In the genomic region with DNA sequence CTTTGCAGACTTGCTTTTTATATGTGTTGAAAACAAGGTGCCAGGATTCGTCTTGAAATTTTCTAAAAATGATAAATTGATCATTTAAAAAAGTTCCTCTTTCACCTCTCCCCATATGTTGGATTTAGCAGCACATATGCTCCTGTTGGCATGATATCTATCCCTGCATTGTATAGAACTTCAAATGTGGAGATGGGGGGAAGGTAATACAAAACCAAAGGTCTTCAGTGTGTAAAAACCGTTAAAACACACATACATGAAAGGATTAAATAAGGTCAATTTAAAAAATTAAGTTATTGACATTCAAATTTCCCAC, we compare ENCODE assay signal across 20 mouse cellular contexts.
DNase-seq lines count a peak whose midpoint lies in the region; ATAC-seq lines count a peak whose summit lies in the region.
"Had no signal": no experiment of that assay in that cellular context is flagged by ENCODE, and none has a peak within 500 bp of the region (broad histone marks: within the 10 kb centered on the region; RNA-seq: fewer than 3 reads in every experiment).

No protein-coding gene starts in this region.

- H3K9ac ChIP-seq in forebrain, embryonic 12.5 days = no peak overlapping the region
- no peak overlapping the region for H3K9ac ChIP-seq in midbrain, embryonic 13.5 days (replicated peaks)
- no peak overlapping the region for H3K9ac ChIP-seq in midbrain, embryonic 16.5 days (ENCODE audit: low read depth, low read length)
- no peak overlapping the region for H3K9ac ChIP-seq in forebrain, embryonic 15.5 days (replicated peaks)
- H3K9ac ChIP-seq: heart, embryonic 12.5 days; heart, embryonic 15.5 days; hindbrain, embryonic 14.5 days had no signal

- no peak overlapping the region for H3K4me2 ChIP-seq in forebrain, embryonic 12.5 days
- no peak overlapping the region for H3K4me2 ChIP-seq in midbrain, embryonic 13.5 days (replicated peaks)
- H3K4me2 ChIP-seq in midbrain, embryonic 16.5 days (ENCODE audit: low read length) = no peak overlapping the region
- no peak overlapping the region for H3K4me2 ChIP-seq in forebrain, embryonic 15.5 days (replicated peaks)
- H3K4me2 ChIP-seq: heart, embryonic 12.5 days; heart, embryonic 15.5 days; hindbrain, embryonic 14.5 days had no signal

- no peak for ATAC-seq in forebrain, embryonic 12.5 days (ENCODE audit: low FRiP score)
- ATAC-seq in midbrain, embryonic 13.5 days = no peak
- no peak for ATAC-seq in midbrain, embryonic 16.5 days
- peak; percentile 46; the same call in 1 of the 2 replicates for ATAC-seq in forebrain, embryonic 15.5 days (replicated peaks)
- ATAC-seq in megakaryocyte progenitor cell, adult 5-6 weeks (replicated peaks; ENCODE audit: poor library complexity) = no peak
- ATAC-seq: activated CD4-positive, CD25-positive, alpha-beta regulatory T cell, adult 4 months; inflammation-experienced regulatory T-cells, adult 6 months had no signal

- peaks cover 32% of the 10 kb centered on the region for H3K27me3 ChIP-seq in forebrain, embryonic 12.5 days
- peaks cover 87% of the 10 kb centered on the region for H3K27me3 ChIP-seq in forebrain, embryonic 10.5 days (ENCODE audit: poor library complexity, severe bottlenecking)
- H3K27me3 ChIP-seq in midbrain, embryonic 13.5 days = peaks cover 10% of the 10 kb centered on the region; the same call in 1 of the 2 replicates
- H3K27me3 ChIP-seq in midbrain, embryonic 16.5 days (ENCODE audit: control insufficient read depth, insufficient read depth, low read depth, low read length) = no peaks in the 10 kb centered on the region
- no peaks in the 10 kb centered on the region for H3K27me3 ChIP-seq in forebrain, embryonic 15.5 days
- H3K27me3 ChIP-seq: heart, embryonic 12.5 days; heart, embryonic 15.5 days had no signal

- no peaks in the 10 kb centered on the region for H3K9me3 ChIP-seq in forebrain, embryonic 12.5 days
- H3K9me3 ChIP-seq in forebrain, embryonic 10.5 days = no peaks in the 10 kb centered on the region
- H3K9me3 ChIP-seq in midbrain, embryonic 13.5 days = no peaks in the 10 kb centered on the region
- no peaks in the 10 kb centered on the region for H3K9me3 ChIP-seq in midbrain, embryonic 16.5 days (replicated peaks; ENCODE audit: control insufficient read depth, low read length, poor library complexity, severe bottlenecking)
- no peaks in the 10 kb centered on the region for H3K9me3 ChIP-seq in forebrain, embryonic 15.5 days
- H3K9me3 ChIP-seq: heart, embryonic 12.5 days; heart, embryonic 15.5 days had no signal

- H3K4me1 ChIP-seq in forebrain, embryonic 12.5 days = peaks cover 10% of the 10 kb centered on the region
- H3K4me1 ChIP-seq in forebrain, embryonic 10.5 days = peaks cover 25% of the 10 kb centered on the region
- H3K4me1 ChIP-seq in midbrain, embryonic 13.5 days (replicated peaks) = peaks cover 16% of the 10 kb centered on the region
- peaks cover 5% of the 10 kb centered on the region for H3K4me1 ChIP-seq in midbrain, embryonic 16.5 days (ENCODE audit: control insufficient read depth, insufficient read depth, low read length)
- peaks cover 13% of the 10 kb centered on the region for H3K4me1 ChIP-seq in forebrain, embryonic 15.5 days
- H3K4me1 ChIP-seq: heart, embryonic 12.5 days; heart, embryonic 15.5 days had no signal

- H3K4me3 ChIP-seq in forebrain, embryonic 12.5 days (replicated peaks) = no peak overlapping the region
- H3K4me3 ChIP-seq in forebrain, embryonic 10.5 days = no peak overlapping the region
- H3K4me3 ChIP-seq in midbrain, embryonic 13.5 days (replicated peaks) = no peak overlapping the region
- no peak overlapping the region for H3K4me3 ChIP-seq in midbrain, embryonic 16.5 days (ENCODE audit: low read depth, low read length)
- H3K4me3 ChIP-seq in forebrain, embryonic 15.5 days = no peak overlapping the region
- H3K4me3 ChIP-seq: heart, embryonic 12.5 days; heart, embryonic 15.5 days had no signal

- H3K36me3 ChIP-seq in forebrain, embryonic 12.5 days (replicated peaks) = no peaks in the 10 kb centered on the region
- no peaks in the 10 kb centered on the region for H3K36me3 ChIP-seq in forebrain, embryonic 10.5 days (replicated peaks)
- no peaks in the 10 kb centered on the region for H3K36me3 ChIP-seq in midbrain, embryonic 13.5 days
- H3K36me3 ChIP-seq in midbrain, embryonic 16.5 days (ENCODE audit: control insufficient read depth, insufficient read depth, low read length) = no peaks in the 10 kb centered on the region
- H3K36me3 ChIP-seq in forebrain, embryonic 15.5 days = no peaks in the 10 kb centered on the region
- H3K36me3 ChIP-seq: heart, embryonic 12.5 days; heart, embryonic 15.5 days had no signal

- 62% methylated on average over 2 of the region's 2 CpGs for WGBS in forebrain, embryonic 12.5 days
- 80% methylated on average over 2 of the region's 2 CpGs for WGBS in forebrain, embryonic 10.5 days
- WGBS in midbrain, embryonic 13.5 days = 54% methylated on average over 2 of the region's 2 CpGs
- 74% methylated on average over 2 of the region's 2 CpGs for WGBS in midbrain, embryonic 16.5 days
- WGBS in forebrain, embryonic 15.5 days = 48% methylated on average over 2 of the region's 2 CpGs

- DNase-seq in forebrain, embryonic 10.5 days (ENCODE audit: extremely low spot score, low spot score) = no peak
- DNase-seq in layer of hippocampus, adult 18-20 months (ENCODE audit: low spot score in 2 of 2) = no peak
- DNase-seq: adrenal gland, adult 8-10 months; adrenal gland, postnatal 25 days; cerebellum, adult 18-20 months; cerebellum, adult 9-10 months; cerebellum, postnatal 14 days; gastrocnemius, postnatal 25 days; heart, adult 18-20 months had no signal

- peak overlapping the region; percentile 48; the same call in 1 of the 2 replicates for H3K27ac ChIP-seq in forebrain, embryonic 12.5 days
- H3K27ac ChIP-seq in forebrain, embryonic 10.5 days = no peak overlapping the region
- peak overlapping the region; percentile 64 for H3K27ac ChIP-seq in midbrain, embryonic 13.5 days
- H3K27ac ChIP-seq in midbrain, embryonic 16.5 days (ENCODE audit: low read length) = no peak overlapping the region
- H3K27ac ChIP-seq in forebrain, embryonic 15.5 days (replicated peaks) = peak overlapping the region; percentile 77
- H3K27ac ChIP-seq: heart, embryonic 15.5 days; hindbrain, embryonic 14.5 days; hindbrain, postnatal 0 days had no signal

Comparison
In these comparisons a context has a peak if more than half of its experiments do, and no peak if none do; other contexts are left out.
1. H3K27ac ChIP-seq: peak in forebrain, embryonic 12.5 days (single experiment), midbrain, embryonic 13.5 days (single experiment) and forebrain, embryonic 15.5 days (single experiment); none in forebrain, embryonic 10.5 days (single experiment) and midbrain, embryonic 16.5 days (single experiment).